Mouse (Mus musculus) liver, adult 2 months (tissue): Measurements from ENCODE around the gene Ddx23.

Experiments
- CTCF ChIP-seq: fragments of 200-500 bp; IDR thresholded peaks from 2 replicates; pipeline ENCODE4 v1.5.1; 2011; ENCODE audit warnings: low read depth, low read length, control low read depth
- POLR2A ChIP-seq: fragments of 200-500 bp; IDR thresholded peaks from 2 replicates; pipeline ENCODE4 v1.6.1; 2011; ENCODE audit warnings: low read length, control low read depth; ENCODE audit not compliant: insufficient read depth; ENCODE audit errors: extremely low read depth

DNA sequence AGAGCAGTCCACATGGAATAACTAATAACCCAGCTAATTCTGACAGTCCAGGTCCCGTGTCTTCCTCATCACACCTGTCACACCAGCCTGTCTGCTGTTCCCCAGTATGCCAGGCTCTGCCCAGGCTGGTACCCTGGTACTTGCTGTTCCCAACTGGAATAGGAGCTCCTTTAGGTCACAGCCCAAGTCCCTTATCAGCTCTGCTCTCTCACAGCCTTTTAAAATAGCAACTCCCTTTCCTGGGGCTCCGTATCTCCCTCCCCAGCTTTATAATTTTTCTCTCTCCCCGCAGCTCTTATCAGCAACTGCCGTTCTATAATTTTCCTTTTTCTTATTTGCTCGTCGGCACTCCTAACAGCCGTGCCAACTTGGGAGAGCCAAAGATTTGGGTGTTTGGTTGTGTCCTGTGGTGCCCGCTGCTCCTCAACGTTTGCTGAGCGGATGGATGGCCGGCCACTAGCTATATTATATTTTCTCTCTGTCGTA lies 56.6 kb downstream of the Ddx23 start:
- TF ChIP-seq CTCF (no peak), POLR2A (no peak)
